Mouse (Mus musculus) forebrain, embryonic 16.5 days (tissue): ENCODE measurements around the gene Casp6. TPM values are rescaled to one million over a fixed set of nuclear protein-coding genes. Genes with fewer than 3 reads are reported as not detected.

Experiments
- ATAC-seq: fragments of 200-750 bp; cut with Nextera tagmentation; 2 replicates; pipeline ENCODE4 v1.8.0; 2017; ENCODE audit warnings: mild to moderate bottlenecking, moderate library complexity
- H3K27ac ChIP-seq: fragments of 300-500 bp; sonication (generic); 2 replicates; pipeline ENCODE4 v1.5.1; 2014; ENCODE audit warnings: low read length, control low read depth
- H3K27me3 ChIP-seq: fragments of 300-500 bp; sonication (generic); replicated peaks from 2 replicates; pipeline ENCODE4 v1.6.1; 2014; ENCODE audit warnings: low read length; ENCODE audit not compliant: control insufficient read depth, insufficient read depth
- H3K36me3 ChIP-seq: fragments of 300-500 bp; sonication (generic); 2 replicates; pipeline ENCODE4 v1.6.1; 2014; ENCODE audit not compliant: control insufficient read depth, insufficient read depth
- H3K4me1 ChIP-seq: fragments of 300-500 bp; sonication (generic); replicated peaks from 2 replicates; pipeline ENCODE4 v1.6.1; 2014; ENCODE audit warnings: low read length; ENCODE audit not compliant: control insufficient read depth, insufficient read depth
- H3K4me2 ChIP-seq: fragments of 300-500 bp; sonication (generic); 2 replicates; pipeline ENCODE4 v1.6.1; 2014; ENCODE audit warnings: mild to moderate bottlenecking, low read length, control low read depth
- H3K4me3 ChIP-seq: fragments of 300-500 bp; sonication (generic); replicated peaks from 2 replicates; pipeline ENCODE4 v1.5.1; 2014; ENCODE audit warnings: mild to moderate bottlenecking, low read length, control low read depth
- H3K9ac ChIP-seq: fragments of 300-500 bp; sonication (generic); replicated peaks from 2 replicates; pipeline ENCODE4 v1.6.1; 2014; ENCODE audit warnings: low read depth, low read length, control low read depth
- H3K9me3 ChIP-seq: fragments of 300-500 bp; sonication (generic); 2 replicates; pipeline ENCODE4 v1.6.1; 2016; ENCODE audit warnings: low read length; ENCODE audit not compliant: control insufficient read depth
- WGBS: fragments of 180-500 bp; shearing (Covaris S2); extraction: QIAGEN DNeasy Blood & Tissue Kit; methylation state at CpG from one replicate; pipeline ENCODE4 v1.1.7; 2014; 5-methylcytosine and 5-hydroxymethylcytosine counted together
- polyA plus RNA-seq: library from polyadenylated mRNA; unstranded; fragments of >200 nt; fragmentation: Nextera tagmentation; extraction: Ambion mirVana; gene quantifications from 2 replicates; pipeline ENCODE4 v1.2.1, GENCODE M21; 2015

Gene Casp6
- polyA plus RNA-seq, 1 experiment from 2014 or later = 27.4 TPM

DNA sequence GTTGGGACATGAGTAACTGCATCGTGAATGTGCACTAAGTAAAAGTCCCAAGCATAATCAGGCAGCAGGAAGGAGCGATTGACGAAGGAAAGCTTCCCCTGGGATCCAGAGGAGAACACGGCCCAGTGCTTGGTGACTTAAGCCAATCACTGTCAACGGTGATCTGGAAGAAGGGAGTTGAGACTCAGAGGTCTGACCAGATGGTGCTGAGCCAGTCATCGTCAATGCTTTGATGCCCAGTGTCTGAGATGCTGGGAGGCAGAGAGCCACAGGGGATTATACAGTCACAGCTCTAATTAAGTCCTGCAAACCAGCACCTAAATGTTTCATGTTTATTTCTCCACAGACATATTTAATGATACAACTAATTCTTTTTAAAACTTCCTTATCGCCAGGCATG lies 37.8 kb downstream of the Casp6 start:
- Histone ChIP-seq H3K9ac (no peak overlapping the region), H3K36me3 (no peaks in the 10 kb centered on the region), H3K4me2 (no peak overlapping the region), H3K9me3 (no peaks in the 10 kb centered on the region), H3K4me3 (no peak overlapping the region), H3K27me3 (no peaks in the 10 kb centered on the region), H3K27ac (no peak overlapping the region), H3K4me1 (no peaks in the 10 kb centered on the region)
- no peak for ATAC-seq
- WGBS = 51% methylated on average over 7 of the region's 7 CpGs

DNA sequence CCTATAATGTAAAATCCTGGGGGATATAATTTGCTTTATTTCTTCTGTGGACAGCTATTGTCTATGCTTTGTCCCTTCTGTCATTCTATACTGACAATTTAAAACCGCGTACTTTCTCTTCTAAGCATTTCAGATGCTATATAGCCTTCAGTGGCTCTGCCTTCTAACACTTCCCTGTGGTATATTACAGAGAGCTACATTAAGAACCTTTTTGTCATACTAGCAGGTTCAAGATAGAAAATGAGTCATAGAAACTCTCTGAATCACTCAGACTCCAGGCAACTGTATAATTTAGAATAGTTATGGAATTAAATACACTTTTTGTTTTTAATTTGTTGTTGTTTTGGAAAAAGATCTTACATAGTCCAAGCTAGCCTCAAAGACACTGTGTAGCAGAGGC lies 39.6 kb downstream of the Casp6 start:
- ATAC-seq = no peak
- no peak overlapping the region for H3K9ac ChIP-seq
- H3K4me2 ChIP-seq = no peak overlapping the region
- H3K27me3 ChIP-seq = no peaks in the 10 kb centered on the region
- H3K27ac ChIP-seq = no peak overlapping the region
- H3K4me3 ChIP-seq = no peak overlapping the region
- WGBS = 96% methylated on average over 2 of the region's 2 CpGs
- H3K4me1 ChIP-seq = no peaks in the 10 kb centered on the region
- no peaks in the 10 kb centered on the region for H3K36me3 ChIP-seq
- no peaks in the 10 kb centered on the region for H3K9me3 ChIP-seq

- WGBS = 89% methylated on average over 1 of the region's 1 CpGs
- Histone ChIP-seq H3K27ac (no peak overlapping the region), H3K36me3 (no peaks in the 10 kb centered on the region), H3K4me2 (no peak overlapping the region), H3K27me3 (no peaks in the 10 kb centered on the region), H3K9ac (no peak overlapping the region), H3K9me3 (no peaks in the 10 kb centered on the region), H3K4me1 (no peaks in the 10 kb centered on the region), H3K4me3 (no peak overlapping the region)
- no peak for ATAC-seq
Measured at GRCm38 (mm10) chr3:129941291-129941690, 40.1 kb downstream of the Casp6 start.

DNA sequence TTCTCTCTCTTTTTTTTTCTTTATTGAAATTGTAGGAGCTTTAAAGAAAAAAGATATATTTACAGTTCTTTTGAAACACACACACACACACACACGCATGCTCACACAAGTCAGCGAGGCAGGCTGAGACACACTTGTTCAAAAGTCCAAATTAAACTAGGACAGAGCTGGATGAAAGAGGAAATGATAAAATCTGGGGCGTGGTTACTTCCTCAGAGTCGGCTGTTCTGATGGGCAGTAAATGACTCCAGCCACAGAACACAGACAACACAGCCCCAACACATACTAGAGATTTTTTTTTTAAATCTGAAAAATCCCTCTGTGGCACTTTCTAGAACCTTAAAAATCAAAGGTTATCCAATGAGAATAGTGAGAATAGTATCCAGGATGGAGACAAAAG lies 42.6 kb downstream of the Casp6 start:
- H3K27me3 ChIP-seq = no peaks in the 10 kb centered on the region

GRCm38 (mm10) chr3:129946217-129946914 lies 45.1 kb downstream of the Casp6 start:
- 81% methylated on average over 5 of the region's 5 CpGs for WGBS
- Histone ChIP-seq H3K9me3 (no peaks in the 10 kb centered on the region), H3K4me3 (no peak overlapping the region), H3K9ac (no peak overlapping the region), H3K27me3 (no peaks in the 10 kb centered on the region), H3K4me2 (no peak overlapping the region), H3K27ac (no peak overlapping the region), H3K4me1 (no peaks in the 10 kb centered on the region), H3K36me3 (no peaks in the 10 kb centered on the region)
- ATAC-seq = no peak

More for the DNA sequence above, 42.6 kb downstream of the Casp6 start:
- 82% methylated on average over 4 of the region's 4 CpGs for WGBS
- Histone ChIP-seq H3K27ac (no peak overlapping the region), H3K9ac (no peak overlapping the region), H3K4me1 (no peaks in the 10 kb centered on the region), H3K36me3 (no peaks in the 10 kb centered on the region), H3K9me3 (no peaks in the 10 kb centered on the region), H3K4me2 (no peak overlapping the region), H3K4me3 (no peak overlapping the region)
- ATAC-seq = no peak

- H3K4me1 ChIP-seq = no peaks in the 10 kb centered on the region
- H3K4me3 ChIP-seq = no peak overlapping the region
- no peaks in the 10 kb centered on the region for H3K9me3 ChIP-seq
- no peaks in the 10 kb centered on the region for H3K36me3 ChIP-seq
- no peak overlapping the region for H3K4me2 ChIP-seq
- no peak overlapping the region for H3K27ac ChIP-seq
- no peak overlapping the region for H3K9ac ChIP-seq
- H3K27me3 ChIP-seq = no peaks in the 10 kb centered on the region
- 94% methylated on average over 5 of the region's 5 CpGs for WGBS
- ATAC-seq = no peak
Measured at GRCm38 (mm10) chr3:129948359-129948758, 47.1 kb downstream of the Casp6 start.

- H3K36me3 ChIP-seq = no peaks in the 10 kb centered on the region
- no peaks in the 10 kb centered on the region for H3K4me1 ChIP-seq
- H3K9me3 ChIP-seq = no peaks in the 10 kb centered on the region
- WGBS = 81% methylated on average over 5 of the region's 5 CpGs
- H3K27ac ChIP-seq = no peak overlapping the region
- H3K27me3 ChIP-seq = no peaks in the 10 kb centered on the region
- no peak for ATAC-seq
- no peak overlapping the region for H3K4me3 ChIP-seq
- no peak overlapping the region for H3K4me2 ChIP-seq
- H3K9ac ChIP-seq = no peak overlapping the region
Measured at GRCm38 (mm10) chr3:129949158-129949773, 48.0 kb downstream of the Casp6 start.

DNA sequence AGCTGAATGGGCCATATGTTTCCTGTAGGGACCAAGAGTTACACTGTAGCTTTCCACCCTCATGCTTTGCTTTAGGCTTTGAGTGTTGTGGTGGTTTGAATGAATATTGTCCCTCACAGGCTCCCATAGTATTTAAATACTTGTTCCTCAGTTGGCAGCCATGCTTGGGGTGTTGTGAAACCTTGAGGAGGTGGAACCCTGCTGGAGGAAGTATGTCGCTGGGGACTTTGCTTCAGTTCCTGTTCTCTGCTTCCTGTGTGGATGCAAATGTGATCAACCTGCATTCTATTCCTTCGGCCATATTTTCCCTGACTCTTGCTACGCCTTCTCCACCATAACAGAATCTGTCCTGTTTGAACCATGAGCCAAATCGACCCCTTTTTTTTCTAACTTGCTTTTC lies 52.1 kb downstream of the Casp6 start:
- WGBS = 85% methylated on average over 4 of the region's 4 CpGs
- H3K4me1 ChIP-seq = no peaks in the 10 kb centered on the region
- H3K27ac ChIP-seq = no peak overlapping the region
- no peak overlapping the region for H3K9ac ChIP-seq
- H3K27me3 ChIP-seq = no peaks in the 10 kb centered on the region
- H3K9me3 ChIP-seq = no peaks in the 10 kb centered on the region
- H3K4me3 ChIP-seq = no peak overlapping the region
- no peak for ATAC-seq
- no peaks in the 10 kb centered on the region for H3K36me3 ChIP-seq
- no peak overlapping the region for H3K4me2 ChIP-seq

GRCm38 (mm10) chr3:129962533-129962932 lies 61.3 kb downstream of the Casp6 start:
- H3K4me2 ChIP-seq = no peak overlapping the region
- no peak overlapping the region for H3K4me3 ChIP-seq
- no peaks in the 10 kb centered on the region for H3K36me3 ChIP-seq
- H3K27ac ChIP-seq = no peak overlapping the region
- H3K4me1 ChIP-seq = no peaks in the 10 kb centered on the region
- no peak for ATAC-seq
- H3K9ac ChIP-seq = no peak overlapping the region
- H3K9me3 ChIP-seq = no peaks in the 10 kb centered on the region
- H3K27me3 ChIP-seq = no peaks in the 10 kb centered on the region
- WGBS = 49% methylated on average over 8 of the region's 8 CpGs
